Mouse (Mus musculus) small intestine, adult 2 months (tissue): Measurements from ENCODE around the gene Tbc1d9b.

ENCODE experiments used
- CTCF ChIP-seq: fragments of 200-500 bp; IDR thresholded peaks from 2 replicates; pipeline ENCODE4 v1.5.1; 2012; ENCODE audit warnings: low read depth, mild to moderate bottlenecking, control low read depth, inconsistent platforms, low read length, moderate library complexity, mixed read lengths; ENCODE audit not compliant: insufficient replicate concordance, insufficient read length; ENCODE audit errors: extremely low read depth
- POLR2A ChIP-seq: fragments of 200-500 bp; IDR thresholded peaks from 2 replicates; pipeline ENCODE4 v1.6.1; 2012; ENCODE audit warnings: low read depth, mild to moderate bottlenecking, control low read depth, inconsistent platforms, low read length, moderate library complexity

DNA sequence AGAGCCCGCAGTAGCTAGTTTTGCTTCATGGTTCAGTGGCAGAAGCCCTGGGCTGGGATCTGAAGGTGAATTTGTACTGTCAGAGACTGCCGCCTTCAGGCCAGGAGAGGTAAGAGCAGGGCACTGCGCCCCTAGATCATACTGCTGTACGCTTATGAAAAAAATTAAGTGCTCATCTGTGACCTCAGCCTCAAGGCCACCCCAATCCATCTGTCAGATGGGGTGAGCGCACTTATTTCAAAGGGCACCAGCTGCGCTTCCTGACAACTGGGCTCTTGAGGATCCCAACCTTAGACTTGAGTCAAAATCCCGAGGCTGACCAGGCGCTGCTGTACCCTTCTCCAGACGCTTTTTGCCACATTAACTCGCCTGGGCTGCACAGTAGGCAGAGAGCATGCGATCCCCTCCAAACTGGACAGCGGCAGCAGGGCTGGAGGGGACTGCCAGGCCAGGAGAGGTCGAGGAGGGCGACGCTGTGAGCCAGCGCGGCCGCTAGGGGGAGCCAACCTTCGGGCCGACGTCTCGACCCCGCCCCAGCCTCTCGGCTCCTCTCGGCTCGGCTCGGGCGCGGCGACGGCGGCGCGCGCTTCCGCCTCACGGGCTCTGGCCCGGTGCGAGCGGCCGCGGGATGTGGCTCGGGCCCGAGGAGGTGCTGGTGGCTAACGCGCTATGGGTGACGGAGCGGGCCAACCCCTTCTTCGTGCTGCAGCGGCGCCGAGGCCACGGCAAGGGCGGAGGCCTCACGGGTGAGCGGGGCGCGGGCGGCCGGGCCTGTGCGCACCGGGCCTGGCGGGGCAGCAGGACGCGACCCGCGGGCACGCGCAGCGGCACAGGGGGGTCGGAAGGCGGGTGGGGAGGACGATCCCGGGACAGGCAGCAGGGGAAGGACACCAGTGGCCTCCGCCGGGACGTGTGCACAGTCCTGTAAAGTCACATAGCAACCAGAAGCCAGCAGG lies at the start of gene Tbc1d9b:
- TF ChIP-seq CTCF (peak; percentile 73), POLR2A (peak; percentile 60; the same call in 1 of the 2 replicates)
